Mouse (Mus musculus): ENCODE measurements around the gene Nmd3. TPM values are rescaled to one million over a fixed set of nuclear protein-coding genes. Genes with fewer than 3 reads are reported as not detected.

The Nmd3 gene
- total RNA-seq, 2 experiments from 2014 or later = 22.2 to 22.3 TPM

- ATAC-seq (replicated peaks; ENCODE audit: low FRiP score, poor library complexity, severe bottlenecking) = no peak
These were observed 39.4 kb downstream of the Nmd3 start for GRCm38 (mm10) chr3:69761195-69761594.

- ATAC-seq (replicated peaks; ENCODE audit: low FRiP score, poor library complexity, severe bottlenecking) = no peak
These were observed 41.1 kb downstream of the Nmd3 start for GRCm38 (mm10) chr3:69762838-69763368.

- no peak for ATAC-seq (replicated peaks; ENCODE audit: low FRiP score, poor library complexity, severe bottlenecking)
These were observed 42.1 kb downstream of the Nmd3 start for GRCm38 (mm10) chr3:69763630-69764565.

GRCm38 (mm10) chr3:69765206-69765605 lies 43.4 kb downstream of the Nmd3 start:
- ATAC-seq (replicated peaks; ENCODE audit: low FRiP score, poor library complexity, severe bottlenecking) = no peak

GRCm38 (mm10) chr3:69769150-69769549 lies 47.4 kb downstream of the Nmd3 start:
- no peak for ATAC-seq (replicated peaks; ENCODE audit: low FRiP score, poor library complexity, severe bottlenecking)

GRCm38 (mm10) chr3:69773356-69773755 lies 51.6 kb downstream of the Nmd3 start:
- ATAC-seq (replicated peaks; ENCODE audit: low FRiP score, poor library complexity, severe bottlenecking) = no peak

GRCm38 (mm10) chr3:69779246-69779796 lies 57.5 kb downstream of the Nmd3 start:
- ATAC-seq (replicated peaks; ENCODE audit: low FRiP score, poor library complexity, severe bottlenecking) = no peak

GRCm38 (mm10) chr3:69792823-69793417 lies 71.1 kb downstream of the Nmd3 start:
- ATAC-seq (replicated peaks; ENCODE audit: low FRiP score, poor library complexity, severe bottlenecking) = no peak

GRCm38 (mm10) chr3:69797533-69797932 lies 75.7 kb downstream of the Nmd3 start:
- no peak for ATAC-seq (replicated peaks; ENCODE audit: low FRiP score, poor library complexity, severe bottlenecking)

GRCm38 (mm10) chr3:69797969-69798368 lies 76.2 kb downstream of the Nmd3 start:
- no peak for ATAC-seq (replicated peaks; ENCODE audit: low FRiP score, poor library complexity, severe bottlenecking)

- ATAC-seq (replicated peaks; ENCODE audit: low FRiP score, poor library complexity, severe bottlenecking) = no peak
These were observed 77.3 kb downstream of the Nmd3 start for GRCm38 (mm10) chr3:69799096-69799495.

GRCm38 (mm10) chr3:69800829-69801384 lies 79.1 kb downstream of the Nmd3 start:
- ATAC-seq (replicated peaks; ENCODE audit: low FRiP score, poor library complexity, severe bottlenecking) = no peak

GRCm38 (mm10) chr3:69803137-69803536 lies 81.4 kb downstream of the Nmd3 start:
- no peak for ATAC-seq (replicated peaks; ENCODE audit: low FRiP score, poor library complexity, severe bottlenecking)

Other genes with a start within 250 kb of the Nmd3 start
- 4.0 TPM in 1 of 2 replicates, not detected in the other for gene B3galnt1, start 123.0 kb upstream of the Nmd3 start, total RNA-seq (2015; ENCODE audit: low replicate concordance)
- 0.15 TPM in 1 of 2 replicates, not detected in the other for gene B3galnt1, start 123.0 kb upstream of the Nmd3 start, total RNA-seq (2017; ENCODE audit: low replicate concordance)
- gene Sptssb, start 138.0 kb downstream of the Nmd3 start, total RNA-seq (2015; ENCODE audit: low replicate concordance) = not detected in 2 replicates
- not detected in 2 replicates for gene Sptssb, start 138.0 kb downstream of the Nmd3 start, total RNA-seq (2017; ENCODE audit: low replicate concordance)

Measured in erythroid progenitor cell, adult 5-6 weeks (primary cell).